Mouse (Mus musculus) thymus, adult 2 months (tissue): Measurements from ENCODE around the gene Hdac10.

Experiments used
- CTCF ChIP-seq: fragments of 200-500 bp; IDR thresholded peaks from 2 replicates; pipeline ENCODE4 v1.5.1; 2012; ENCODE audit warnings: mild to moderate bottlenecking, control low read depth, low read length, moderate library complexity, borderline replicate concordance; ENCODE audit not compliant: control insufficient read depth, poor library complexity, insufficient read depth; ENCODE audit errors: extremely low read depth
- POLR2A ChIP-seq: fragments of 200-500 bp; IDR thresholded peaks from 2 replicates; pipeline ENCODE4 v1.6.1; 2012; ENCODE audit warnings: mild to moderate bottlenecking, low read length, control low read depth, moderate library complexity; ENCODE audit not compliant: control insufficient read depth, poor library complexity, insufficient read depth; ENCODE audit errors: extremely low read depth

DNA sequence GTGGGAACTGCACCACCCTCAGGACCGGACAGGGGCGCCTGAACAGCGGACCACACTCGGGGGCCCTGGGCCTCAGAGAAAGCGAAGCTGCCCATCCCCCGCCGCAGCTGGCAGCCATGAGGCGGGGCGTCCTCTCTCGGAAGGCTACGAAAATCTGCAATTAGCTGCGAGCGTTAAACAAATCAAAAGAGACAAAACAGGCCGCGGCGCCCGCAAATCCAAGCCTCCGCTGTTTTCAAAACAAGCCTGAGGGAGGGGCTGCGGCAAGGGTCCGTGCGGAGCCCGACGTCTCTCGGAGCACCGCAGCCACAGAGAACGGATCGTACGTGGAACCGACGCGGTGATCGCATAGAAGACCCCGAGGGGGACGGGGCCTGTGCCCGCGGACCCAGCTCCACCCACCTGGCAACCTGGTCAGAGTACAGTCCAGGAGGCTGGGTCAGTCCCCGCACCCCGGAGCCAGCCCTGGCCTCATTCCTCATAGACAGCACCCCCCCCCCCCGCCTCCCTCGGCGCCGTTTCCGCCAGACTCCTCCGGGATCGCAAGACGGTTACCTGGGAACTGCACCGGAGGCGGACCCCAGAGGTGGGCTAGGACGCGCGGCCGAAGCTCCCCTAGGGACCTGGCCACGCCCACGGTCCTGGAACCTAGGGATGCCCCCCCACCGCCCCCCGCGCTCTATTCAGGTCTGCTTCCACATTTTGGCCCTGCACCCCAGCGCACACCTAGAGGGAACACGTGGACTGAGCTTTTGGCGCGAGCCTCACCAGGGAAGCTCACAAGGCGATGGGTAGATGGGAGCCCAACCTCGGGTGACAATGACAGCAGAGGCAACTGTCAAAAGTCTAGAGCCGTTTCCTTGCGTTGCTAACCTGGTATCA, 44.8 kb upstream of the Hdac10 start:
- TF ChIP-seq POLR2A (no peak), CTCF (no peak)
